Mouse (Mus musculus) layer of hippocampus, adult 9-10 months (tissue): ENCODE results near the gene Ltb4r1.

Source experiments
- DNase-seq: peaks from one replicate; pipeline ENCODE4 v3.0.0; 2022; ENCODE audit warnings: low spot score

Ltb4r1 gene

GRCm38 (mm10) chr14:55747051-55747847 is 18.5 kb upstream of the Ltb4r1 start:
- no peak for DNase-seq

- no peak for DNase-seq
These were observed 8.2 kb upstream of the Ltb4r1 start for GRCm38 (mm10) chr14:55757566-55757965.

GRCm38 (mm10) chr14:55758363-55758784 is 7.4 kb upstream of the Ltb4r1 start, which contains the start of gene Cideb:
Gene Cideb (minus strand): TSS chr14:55758458.
- no peak for DNase-seq

GRCm38 (mm10) chr14:55760156-55760555 is 5.6 kb upstream of the Ltb4r1 start:
- peak; percentile 81 for DNase-seq

- no peak for DNase-seq
These were observed 4.6 kb upstream of the Ltb4r1 start, which contains the start of gene Ltb4r2 for GRCm38 (mm10) chr14:55761163-55761562. Gene Ltb4r2 (plus strand): TSS chr14:55761428.

- DNase-seq: no peak
These were observed 3.6 kb upstream of the Ltb4r1 start for GRCm38 (mm10) chr14:55762001-55762821.

- no peak for DNase-seq
These were observed 2.6 kb upstream of the Ltb4r1 start for GRCm38 (mm10) chr14:55763166-55763565.

DNA sequence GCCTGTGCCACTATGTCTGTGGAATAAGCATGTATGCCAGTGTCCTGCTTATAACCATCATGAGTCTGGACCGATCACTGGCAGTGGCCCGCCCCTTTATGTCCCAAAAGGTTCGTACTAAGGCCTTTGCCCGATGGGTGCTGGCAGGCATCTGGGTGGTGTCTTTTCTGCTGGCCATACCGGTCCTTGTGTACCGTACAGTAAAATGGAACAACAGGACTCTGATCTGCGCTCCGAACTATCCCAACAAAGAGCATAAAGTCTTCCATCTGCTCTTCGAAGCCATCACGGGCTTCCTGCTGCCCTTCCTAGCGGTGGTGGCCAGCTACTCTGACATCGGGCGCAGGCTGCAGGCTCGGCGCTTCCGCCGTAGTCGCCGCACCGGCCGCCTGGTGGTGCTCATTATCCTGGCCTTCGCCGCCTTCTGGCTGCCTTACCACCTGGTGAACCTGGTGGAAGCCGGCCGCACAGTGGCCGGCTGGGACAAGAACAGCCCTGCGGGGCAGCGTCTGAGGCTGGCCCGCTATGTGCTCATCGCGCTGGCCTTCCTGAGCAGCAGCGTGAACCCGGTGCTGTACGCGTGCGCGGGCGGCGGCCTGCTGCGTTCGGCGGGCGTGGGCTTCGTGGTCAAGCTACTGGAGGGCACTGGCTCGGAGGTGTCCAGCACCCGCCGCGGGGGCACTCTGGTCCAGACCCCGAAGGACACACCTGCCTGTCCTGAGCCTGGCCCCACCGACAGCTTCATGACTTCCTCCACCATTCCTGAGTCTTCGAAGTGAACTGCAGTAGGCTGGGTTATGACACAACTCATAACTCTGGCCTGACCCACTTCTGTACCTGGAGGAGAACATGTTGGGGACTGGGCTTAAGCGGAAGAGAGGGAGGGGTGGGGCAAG is 2.0 kb downstream of the Ltb4r1 start:
- no peak for DNase-seq

DNA sequence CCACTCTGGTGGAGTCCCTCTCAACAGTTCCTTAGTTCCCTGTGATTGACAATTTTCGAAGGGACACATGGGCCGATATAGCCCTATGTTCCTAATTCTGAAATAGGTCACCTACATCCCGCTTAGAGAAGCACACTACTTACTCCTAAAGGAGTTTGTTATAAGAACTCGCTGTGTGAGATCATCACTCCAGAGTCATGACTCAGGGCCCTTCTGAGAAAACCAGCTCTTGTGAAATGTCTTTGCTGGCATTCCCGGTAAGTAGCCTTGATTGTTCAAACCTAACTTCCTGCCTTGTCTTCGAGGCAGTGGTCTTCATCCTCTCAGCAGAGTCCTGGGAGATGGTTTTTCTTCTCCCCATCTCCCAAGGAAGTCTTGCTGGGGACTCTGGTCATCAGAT is 2.8 kb downstream of the Ltb4r1 start:
- no peak for DNase-seq

DNA sequence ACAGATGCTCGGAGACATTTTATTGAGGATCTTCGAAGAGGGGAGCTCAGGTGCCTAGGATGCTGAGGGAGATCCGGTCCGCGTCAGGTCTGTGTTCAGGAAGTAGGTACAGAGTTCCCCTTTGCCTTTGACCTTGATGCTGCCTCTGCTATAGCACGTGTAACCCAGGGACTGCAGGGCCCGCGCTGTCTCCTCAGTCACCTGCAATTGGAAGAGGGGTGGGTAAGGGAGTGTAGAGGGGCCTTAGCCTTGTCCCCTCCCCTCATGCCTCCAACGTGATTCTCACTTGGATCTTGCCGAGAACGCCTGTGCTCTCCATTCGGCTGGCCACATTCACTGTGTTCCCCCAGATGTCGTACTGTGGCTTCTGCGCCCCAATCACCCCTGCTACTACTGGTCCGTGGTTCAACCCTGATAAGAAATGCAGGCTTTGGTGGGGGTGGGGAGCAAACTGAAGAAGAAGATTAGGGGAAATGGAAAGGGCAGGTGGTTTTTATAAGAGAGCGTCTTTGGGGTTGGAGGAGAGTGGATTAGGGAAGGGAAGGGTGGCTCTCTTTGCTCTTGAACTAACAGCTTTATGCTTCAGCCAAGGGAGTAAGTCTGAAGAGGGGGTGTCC is 3.4 kb downstream of the Ltb4r1 start:
- no peak for DNase-seq

DNA sequence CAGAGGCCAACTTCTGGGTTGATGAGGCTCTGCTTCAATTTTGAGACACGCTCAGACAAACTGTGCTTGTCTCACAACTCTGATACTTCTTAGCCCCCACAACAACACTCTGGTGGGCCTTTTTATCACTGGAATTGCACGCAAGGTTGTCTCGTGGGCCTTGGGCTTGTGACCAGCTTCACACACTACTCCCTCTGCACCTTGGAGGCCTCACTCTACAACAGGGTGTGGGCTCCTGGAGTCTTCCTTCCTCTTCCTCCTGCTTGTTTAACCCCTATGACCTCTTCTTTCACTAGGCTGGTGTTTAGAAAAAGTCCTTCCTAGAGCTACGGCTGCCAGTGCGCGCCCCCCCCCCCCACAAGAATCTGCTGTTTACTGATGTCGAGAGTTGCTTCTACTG is 10.9 kb downstream of the Ltb4r1 start:
- no peak for DNase-seq

- DNase-seq: no peak
These were observed 11.4 kb downstream of the Ltb4r1 start for GRCm38 (mm10) chr14:55777176-55777575.

DNA sequence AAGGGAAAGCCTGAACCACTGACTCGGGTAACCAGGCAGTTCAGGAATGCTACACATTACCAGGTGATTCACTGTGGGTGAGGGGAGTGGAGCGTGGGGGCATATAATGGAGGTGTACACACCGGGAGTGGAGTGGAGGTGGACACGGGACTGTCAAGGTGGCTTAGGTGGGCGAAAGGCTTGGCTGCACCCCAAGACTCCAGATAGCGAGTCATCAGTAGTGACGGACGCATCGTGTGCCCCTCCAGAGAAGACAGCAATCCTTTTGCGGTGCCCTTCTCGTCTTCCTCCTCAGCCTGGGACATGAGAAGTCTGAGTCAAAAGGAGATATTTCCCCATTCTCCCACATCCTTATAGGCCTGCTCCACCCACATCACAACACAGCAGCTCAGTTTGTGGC is 12.0 kb downstream of the Ltb4r1 start:
- no peak for DNase-seq

DNA sequence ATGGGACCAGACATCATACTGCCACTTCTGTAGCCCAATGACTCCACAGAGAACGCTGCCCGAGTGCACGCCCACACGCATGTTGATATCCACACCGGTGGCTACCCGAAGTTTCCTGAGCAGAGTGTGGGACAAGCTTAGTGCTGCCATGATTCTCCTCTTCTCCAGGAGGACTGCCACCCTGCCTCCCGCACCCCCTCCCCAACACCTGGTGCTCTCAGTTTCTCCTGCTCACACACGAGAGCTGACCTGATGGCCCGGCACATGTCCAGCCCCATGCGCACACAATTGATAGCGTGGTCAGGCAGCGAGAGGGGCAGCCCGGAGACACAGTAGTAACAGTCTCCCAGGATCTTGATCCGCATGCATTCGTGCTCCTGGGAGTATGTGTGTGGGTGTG is 12.9 kb downstream of the Ltb4r1 start:
- no peak for DNase-seq

DNA sequence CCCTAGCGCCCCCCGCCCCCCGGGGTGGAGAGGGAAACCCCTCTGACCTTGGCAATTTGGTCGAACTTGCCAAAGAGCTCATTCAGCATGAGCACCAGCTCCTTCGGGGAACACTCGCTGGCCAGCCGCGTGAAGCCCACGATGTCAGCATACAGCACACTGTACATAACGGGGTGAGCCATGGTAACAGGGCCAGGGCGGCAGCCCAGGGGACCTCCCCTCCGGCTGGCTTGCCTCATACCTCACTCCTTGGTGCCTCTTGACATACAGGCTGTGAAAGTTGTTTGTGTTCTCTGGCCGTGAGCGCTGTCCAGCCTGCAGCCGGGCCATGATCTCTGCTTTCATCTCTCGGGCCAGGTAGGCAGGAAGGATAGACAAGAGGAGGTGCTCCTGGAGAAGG is 13.9 kb downstream of the Ltb4r1 start:
- DNase-seq: no peak

GRCm38 (mm10) chr14:55780736-55781135 is 15.0 kb downstream of the Ltb4r1 start:
- DNase-seq: no peak

GRCm38 (mm10) chr14:55781310-55781709 is 15.5 kb downstream of the Ltb4r1 start:
- DNase-seq: peak; percentile 55

GRCm38 (mm10) chr14:55782361-55782960 is 16.7 kb downstream of the Ltb4r1 start:
- DNase-seq: no peak

DNA sequence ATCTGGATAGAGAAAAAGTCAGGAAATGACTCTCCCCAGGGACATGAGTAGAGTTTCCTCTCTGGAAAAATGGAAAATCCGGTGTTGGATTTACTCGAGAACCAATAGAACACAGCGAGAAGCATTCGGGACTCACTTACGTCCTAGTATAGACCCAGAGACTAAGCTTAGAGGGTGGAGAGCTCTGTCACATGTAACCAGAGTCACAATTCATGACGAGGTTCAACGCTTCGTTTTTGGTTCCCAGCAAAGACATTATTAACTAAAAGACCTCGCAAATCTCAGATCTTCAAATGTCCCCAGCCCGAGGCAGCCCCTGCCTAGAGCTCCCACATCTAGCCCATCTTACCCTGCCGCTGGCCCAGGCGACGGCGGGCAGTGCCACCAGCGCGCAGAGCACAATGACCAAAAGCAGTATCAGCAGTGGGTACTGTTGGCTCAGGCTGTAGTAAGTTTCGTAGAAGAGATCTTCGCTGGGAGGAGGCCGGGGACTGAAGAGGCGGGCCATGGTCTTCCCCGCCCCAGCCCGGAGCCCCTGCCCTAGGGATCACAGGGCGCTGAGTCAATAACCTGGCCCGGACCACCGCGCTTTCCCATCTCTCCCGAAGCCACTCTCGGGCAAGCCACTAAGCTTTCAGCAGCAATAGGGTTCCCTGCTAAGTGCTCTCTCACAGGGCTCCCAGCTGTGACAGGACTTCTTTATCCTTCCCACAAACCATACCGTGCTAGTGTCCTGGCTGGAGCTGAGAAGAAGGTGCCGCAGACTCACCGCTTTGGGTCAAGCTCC is 17.6 kb downstream of the Ltb4r1 start:
- no peak for DNase-seq

DNA sequence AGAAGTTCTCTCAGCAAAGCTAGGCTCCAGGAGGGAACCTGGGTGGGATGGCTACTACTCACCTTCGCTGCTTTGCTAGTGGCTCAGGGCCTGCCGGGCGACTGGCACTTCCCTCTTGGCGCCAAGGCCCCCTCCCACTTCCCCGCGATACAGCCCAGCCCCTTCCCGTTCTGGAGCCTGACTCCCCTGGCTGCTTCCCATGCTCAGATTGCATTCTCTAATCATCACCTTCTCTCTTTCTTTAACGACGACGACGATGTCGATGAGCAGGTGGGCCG is 18.1 kb downstream of the Ltb4r1 start, which contains the start of gene Adcy4:
Adcy4 (minus strand) TSS at position 138 of the 278 bp plus-strand sequence.
- no peak for DNase-seq

DNA sequence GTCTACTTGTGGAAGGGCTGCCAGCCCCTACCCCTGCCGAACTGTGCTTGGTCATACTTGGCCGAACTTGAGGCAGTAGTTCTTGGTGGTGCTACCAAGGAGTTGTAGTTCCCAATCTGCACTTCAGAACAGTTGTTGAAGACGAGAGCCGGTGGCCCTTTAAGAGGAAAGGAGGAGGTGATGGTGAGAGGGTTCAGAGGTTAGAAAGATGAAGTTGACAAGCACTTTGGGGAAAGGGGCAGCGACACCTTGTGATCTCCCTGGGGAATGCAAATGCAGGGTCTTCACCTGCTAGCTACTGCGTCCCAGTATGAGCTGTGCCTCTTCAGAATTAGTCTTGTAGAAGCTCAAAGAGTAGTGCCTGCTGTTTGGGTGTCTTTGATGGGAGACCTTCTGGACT is 19.4 kb downstream of the Ltb4r1 start:
- DNase-seq: no peak
